ENCODE assay signal across 29 mouse cellular contexts in genomic region chr4:62391892-62392291, GRCm38 (mm10). TPM values are rescaled to one million over a fixed set of nuclear protein-coding genes. Genes with fewer than 3 reads are reported as not detected.
DNase-seq lines count a peak whose midpoint lies in the region; ATAC-seq and TF ChIP-seq lines count a peak whose summit lies in the region.
"Had no signal": no experiment of that assay in that cellular context is flagged by ENCODE, and none has a peak within 500 bp of the region (broad histone marks: within the 10 kb centered on the region; RNA-seq: fewer than 3 reads in every experiment).

No protein-coding gene starts in this region.

- no peak overlapping the region for H3K4me3 ChIP-seq in forebrain, postnatal 0 days (ENCODE audit: low read depth, low read length)
- no peak overlapping the region for H3K4me3 ChIP-seq in forebrain, embryonic 12.5 days (replicated peaks)
- no peak overlapping the region for H3K4me3 ChIP-seq in liver, postnatal 0 days (ENCODE audit: low read depth, low read length)
- no peak overlapping the region for H3K4me3 ChIP-seq in liver, embryonic 12.5 days
- H3K4me3 ChIP-seq: forebrain, embryonic 10.5 days; heart, embryonic 10.5 days; hindbrain, embryonic 15.5 days; liver, embryonic 15.5 days; neural tube, embryonic 13.5 days had no signal

- no peak overlapping the region for H3K9ac ChIP-seq in forebrain, postnatal 0 days
- H3K9ac ChIP-seq in forebrain, embryonic 12.5 days = no peak overlapping the region
- H3K9ac ChIP-seq in liver, postnatal 0 days (replicated peaks) = no peak overlapping the region
- H3K9ac ChIP-seq in liver, embryonic 12.5 days = no peak overlapping the region
- H3K9ac ChIP-seq: hindbrain, embryonic 15.5 days; liver, embryonic 15.5 days; neural tube, embryonic 13.5 days had no signal

- peak; percentile 32; the same call in 1 of the 2 replicates for ATAC-seq in forebrain, postnatal 0 days
- ATAC-seq in forebrain, embryonic 12.5 days (ENCODE audit: low FRiP score) = no peak
- no peak for ATAC-seq in liver, postnatal 0 days
- no peak for ATAC-seq in liver, embryonic 12.5 days
- ATAC-seq in megakaryocyte progenitor cell, adult 5-6 weeks (replicated peaks; ENCODE audit: poor library complexity) = peak; percentile 96

- TF ChIP-seq EP300 in liver, postnatal 0 days (IDR thresholded peaks at IDR 0.05; ENCODE audit: low read depth) = no peak

- no peaks in the 10 kb centered on the region for H3K27me3 ChIP-seq in forebrain, postnatal 0 days (ENCODE audit: insufficient read depth, low read length)
- no peaks in the 10 kb centered on the region for H3K27me3 ChIP-seq in forebrain, embryonic 12.5 days
- no peaks in the 10 kb centered on the region for H3K27me3 ChIP-seq in liver, postnatal 0 days (ENCODE audit: insufficient read depth, low read length)
- no peaks in the 10 kb centered on the region for H3K27me3 ChIP-seq in liver, embryonic 12.5 days (replicated peaks)
- H3K27me3 ChIP-seq: hindbrain, embryonic 15.5 days; liver, embryonic 15.5 days; neural tube, embryonic 13.5 days had no signal

- DNase-seq in forebrain, postnatal 0 days = no peak
- DNase-seq in liver, postnatal 0 days = peak; percentile 32
- peak; percentile 26 for DNase-seq in 416B (ENCODE audit: low read depth)
- no peak for DNase-seq in cerebellum, adult 9-11 months
- DNase-seq in layer of hippocampus, postnatal 25 days (ENCODE audit: extremely low spot score in 1 of 2, low spot score in 1 of 2) = no peak
- DNase-seq: adrenal gland, postnatal 10 days; cerebellum, adult 9-10 months; gastrocnemius, postnatal 36 days; heart, postnatal 4 days; kidney, adult 18-20 months; kidney, postnatal 14 days; layer of hippocampus, postnatal 36 days; lung, postnatal 14 days; thymus, postnatal 14 days had no signal

- peaks cover 57% of the 10 kb centered on the region for H3K36me3 ChIP-seq in forebrain, postnatal 0 days (ENCODE audit: insufficient read depth)
- H3K36me3 ChIP-seq in forebrain, embryonic 12.5 days (replicated peaks) = peaks cover 73% of the 10 kb centered on the region
- peaks cover 54% of the 10 kb centered on the region for H3K36me3 ChIP-seq in liver, postnatal 0 days (replicated peaks; ENCODE audit: insufficient read depth, low read length)
- peaks cover 87% of the 10 kb centered on the region for H3K36me3 ChIP-seq in liver, embryonic 12.5 days

- WGBS in forebrain, postnatal 0 days = 89% methylated on average over 7 of the region's 7 CpGs
- 91% methylated on average over 7 of the region's 7 CpGs for WGBS in forebrain, embryonic 12.5 days
- 70% methylated on average over 7 of the region's 7 CpGs for WGBS in liver, postnatal 0 days (ENCODE audit: insufficient replicate concordance)
- 77% methylated on average over 7 of the region's 7 CpGs for WGBS in liver, embryonic 12.5 days (ENCODE audit: insufficient replicate concordance)

- no peak for TF ChIP-seq CTCF in forebrain, postnatal 0 days (IDR thresholded peaks at IDR 0.05; ENCODE audit: low read depth)
- TF ChIP-seq CTCF in liver, postnatal 0 days (IDR thresholded peaks at IDR 0.05; ENCODE audit: low read depth) = peak; percentile 22; the same call in 1 of the 2 replicates

- no peaks in the 10 kb centered on the region for H3K9me3 ChIP-seq in forebrain, postnatal 0 days (ENCODE audit: low read length)
- no peaks in the 10 kb centered on the region for H3K9me3 ChIP-seq in forebrain, embryonic 12.5 days
- H3K9me3 ChIP-seq in liver, postnatal 0 days (ENCODE audit: low read length) = no peaks in the 10 kb centered on the region
- no peaks in the 10 kb centered on the region for H3K9me3 ChIP-seq in liver, embryonic 12.5 days (replicated peaks)
- H3K9me3 ChIP-seq: forebrain, embryonic 10.5 days; heart, embryonic 10.5 days; hindbrain, embryonic 15.5 days; liver, embryonic 15.5 days; neural tube, embryonic 13.5 days had no signal

- no peaks in the 10 kb centered on the region for H3K4me1 ChIP-seq in forebrain, postnatal 0 days (ENCODE audit: insufficient read depth)
- no peaks in the 10 kb centered on the region for H3K4me1 ChIP-seq in forebrain, embryonic 12.5 days
- peaks cover 14% of the 10 kb centered on the region for H3K4me1 ChIP-seq in liver, postnatal 0 days (ENCODE audit: insufficient read depth)
- H3K4me1 ChIP-seq in liver, embryonic 12.5 days = peaks cover 14% of the 10 kb centered on the region
- H3K4me1 ChIP-seq: heart, embryonic 10.5 days; hindbrain, embryonic 15.5 days; neural tube, embryonic 13.5 days had no signal

- H3K4me2 ChIP-seq in forebrain, postnatal 0 days (ENCODE audit: low read depth) = no peak overlapping the region
- no peak overlapping the region for H3K4me2 ChIP-seq in forebrain, embryonic 12.5 days
- H3K4me2 ChIP-seq in liver, postnatal 0 days (ENCODE audit: low read depth, low read length) = no peak overlapping the region
- no peak overlapping the region for H3K4me2 ChIP-seq in liver, embryonic 12.5 days
- H3K4me2 ChIP-seq: hindbrain, embryonic 15.5 days; liver, embryonic 15.5 days; neural tube, embryonic 13.5 days had no signal

- H3K27ac ChIP-seq in forebrain, postnatal 0 days (ENCODE audit: low read depth, low read length) = no peak overlapping the region
- no peak overlapping the region for H3K27ac ChIP-seq in forebrain, embryonic 12.5 days
- no peak overlapping the region for H3K27ac ChIP-seq in liver, postnatal 0 days (ENCODE audit: low read depth)
- H3K27ac ChIP-seq in liver, embryonic 12.5 days = no peak overlapping the region
- H3K27ac ChIP-seq: forebrain, embryonic 10.5 days; heart, embryonic 10.5 days; hindbrain, embryonic 15.5 days; liver, embryonic 15.5 days; neural tube, embryonic 13.5 days had no signal

RNA-seq across cellular contexts. Expression of gene Cdc26, which starts 16.6 kb away (rescaled TPM):
- 51.1 and 79.4 TPM in 2 replicates for total RNA-seq in forebrain, postnatal 0 days (2014; rRNA removed)
- 81.7 and 85.1 TPM in 2 replicates for polyA plus RNA-seq in forebrain, postnatal 0 days (2015; fragmentation: Nextera tagmentation; extraction: Ambion mirVana)
- 173 and 178 TPM in 2 replicates for polyA plus RNA-seq in forebrain, embryonic 12.5 days (2016; fragmentation: Nextera tagmentation; extraction: Ambion mirVana)
- polyA plus RNA-seq in liver, postnatal 0 days (2015; fragmentation: Nextera tagmentation; extraction: Ambion mirVana) = 45.5 and 50.7 TPM in 2 replicates
- 94.4 and 95.5 TPM in 2 replicates for polyA plus RNA-seq in liver, embryonic 12.5 days (2016; fragmentation: Nextera tagmentation; extraction: Ambion mirVana)
- total RNA-seq in megakaryocyte progenitor cell, adult 5-6 weeks (2015) = 166 and 206 TPM in 2 replicates
- total RNA-seq in megakaryocyte progenitor cell, adult 5-6 weeks (2017) = 134 and 150 TPM in 2 replicates
- 10 to 100 TPM; 43.0 to 51.1 TPM for total RNA-seq in layer of hippocampus, postnatal 25 days (2021)

RNA-seq across cellular contexts. Expression of gene Prpf4, which starts 16.7 kb away (rescaled TPM):
- total RNA-seq in forebrain, postnatal 0 days (2014; rRNA removed) = 17.2 and 20.2 TPM in 2 replicates
- polyA plus RNA-seq in forebrain, postnatal 0 days (2015; fragmentation: Nextera tagmentation; extraction: Ambion mirVana) = 9.6 and 13.3 TPM in 2 replicates
- 25.8 and 27.8 TPM in 2 replicates for polyA plus RNA-seq in forebrain, embryonic 12.5 days (2016; fragmentation: Nextera tagmentation; extraction: Ambion mirVana)
- 5.5 and 6.2 TPM in 2 replicates for polyA plus RNA-seq in liver, postnatal 0 days (2015; fragmentation: Nextera tagmentation; extraction: Ambion mirVana)
- polyA plus RNA-seq in liver, embryonic 12.5 days (2016; fragmentation: Nextera tagmentation; extraction: Ambion mirVana) = 18.5 and 18.8 TPM in 2 replicates
- 14.8 and 16.7 TPM in 2 replicates for total RNA-seq in megakaryocyte progenitor cell, adult 5-6 weeks (2015)
- 14.4 and 15.9 TPM in 2 replicates for total RNA-seq in megakaryocyte progenitor cell, adult 5-6 weeks (2017)
- total RNA-seq in layer of hippocampus, postnatal 25 days (2021) = 10 to 100 TPM; 12.4 to 12.6 TPM

RNA-seq across cellular contexts. Expression of gene Slc31a1, which starts 31.4 kb away (rescaled TPM):
- total RNA-seq in forebrain, postnatal 0 days (2014; rRNA removed) = 15.2 and 16.2 TPM in 2 replicates
- polyA plus RNA-seq in forebrain, postnatal 0 days (2015; fragmentation: Nextera tagmentation; extraction: Ambion mirVana) = 30.4 and 39.9 TPM in 2 replicates
- 48.7 and 49.0 TPM in 2 replicates for polyA plus RNA-seq in forebrain, embryonic 12.5 days (2016; fragmentation: Nextera tagmentation; extraction: Ambion mirVana)
- 50.9 and 54.3 TPM in 2 replicates for polyA plus RNA-seq in liver, postnatal 0 days (2015; fragmentation: Nextera tagmentation; extraction: Ambion mirVana)
- 45.8 and 45.9 TPM in 2 replicates for polyA plus RNA-seq in liver, embryonic 12.5 days (2016; fragmentation: Nextera tagmentation; extraction: Ambion mirVana)
- total RNA-seq in megakaryocyte progenitor cell, adult 5-6 weeks (2015) = 19.3 and 22.3 TPM in 2 replicates
- 18.4 and 18.9 TPM in 2 replicates for total RNA-seq in megakaryocyte progenitor cell, adult 5-6 weeks (2017)
- total RNA-seq in layer of hippocampus, postnatal 25 days (2021) = 10 to 100 TPM; 16.2 to 16.8 TPM

RNA-seq across cellular contexts. Expression of gene Fkbp15, which starts 31.5 kb away (rescaled TPM):
- 34.0 and 43.3 TPM in 2 replicates for total RNA-seq in forebrain, postnatal 0 days (2014; rRNA removed)
- 14.3 and 19.1 TPM in 2 replicates for polyA plus RNA-seq in forebrain, postnatal 0 days (2015; fragmentation: Nextera tagmentation; extraction: Ambion mirVana)
- polyA plus RNA-seq in forebrain, embryonic 12.5 days (2016; fragmentation: Nextera tagmentation; extraction: Ambion mirVana) = 23.7 and 24.0 TPM in 2 replicates
- 11.7 and 13.3 TPM in 2 replicates for polyA plus RNA-seq in liver, postnatal 0 days (2015; fragmentation: Nextera tagmentation; extraction: Ambion mirVana)
- polyA plus RNA-seq in liver, embryonic 12.5 days (2016; fragmentation: Nextera tagmentation; extraction: Ambion mirVana) = 18.6 and 21.1 TPM in 2 replicates
- 22.1 and 24.8 TPM in 2 replicates for total RNA-seq in megakaryocyte progenitor cell, adult 5-6 weeks (2015)
- total RNA-seq in megakaryocyte progenitor cell, adult 5-6 weeks (2017) = 41.4 and 49.9 TPM in 2 replicates
- total RNA-seq in layer of hippocampus, postnatal 25 days (2021) = 10 to 100 TPM; 38.1 to 44.2 TPM

RNA-seq across cellular contexts. Expression of gene Rnf183, which starts 43.2 kb away (rescaled TPM):
- 1.3 TPM in 1 of 2 replicates, not detected in the other for total RNA-seq in forebrain, postnatal 0 days (2014; rRNA removed)
- 0.31 and 0.43 TPM in 2 replicates for polyA plus RNA-seq in forebrain, postnatal 0 days (2015; fragmentation: Nextera tagmentation; extraction: Ambion mirVana)
- not detected in 2 replicates for polyA plus RNA-seq in forebrain, embryonic 12.5 days (2016; fragmentation: Nextera tagmentation; extraction: Ambion mirVana)
- polyA plus RNA-seq in liver, postnatal 0 days (2015; fragmentation: Nextera tagmentation; extraction: Ambion mirVana) = not detected in 2 replicates
- not detected in 2 replicates for polyA plus RNA-seq in liver, embryonic 12.5 days (2016; fragmentation: Nextera tagmentation; extraction: Ambion mirVana)
- not detected in 2 replicates for total RNA-seq in megakaryocyte progenitor cell, adult 5-6 weeks (2015)
- total RNA-seq in megakaryocyte progenitor cell, adult 5-6 weeks (2017) = not detected in 2 replicates
- not detected for total RNA-seq in layer of hippocampus, postnatal 25 days (2021)
- total RNA-seq: adrenal gland, postnatal 10 days; gastrocnemius, adult 18-20 months; gastrocnemius, postnatal 36 days; heart, postnatal 4 days; layer of hippocampus, adult 18-20 months; layer of hippocampus, postnatal 36 days; left cerebral cortex, postnatal 10 days; megakaryocyte-erythroid progenitor cell, adult 5-6 weeks had no signal
- polyA plus RNA-seq: embryonic facial prominence, embryonic 11.5 days; heart, embryonic 10.5 days; limb, embryonic 11.5 days; liver, embryonic 15.5 days; spleen, adult 2 months had no signal

Comparison
In these comparisons a context has a peak if more than half of its experiments do, and no peak if none do; other contexts are left out.
1. ATAC-seq: peak in forebrain, postnatal 0 days (single experiment) and megakaryocyte progenitor cell, adult 5-6 weeks (single experiment); none in forebrain, embryonic 12.5 days (single experiment), liver, postnatal 0 days (single experiment) and liver, embryonic 12.5 days (single experiment).
2. DNase-seq: peak in liver, postnatal 0 days (single experiment) and 416B (single experiment); none in forebrain, postnatal 0 days (single experiment), cerebellum, adult 9-11 months (single experiment) and layer of hippocampus, postnatal 25 days (0 of 2).